Mouse (Mus musculus): Measurements from ENCODE around the gene Trabd2b.

Trabd2b gene

DNA sequence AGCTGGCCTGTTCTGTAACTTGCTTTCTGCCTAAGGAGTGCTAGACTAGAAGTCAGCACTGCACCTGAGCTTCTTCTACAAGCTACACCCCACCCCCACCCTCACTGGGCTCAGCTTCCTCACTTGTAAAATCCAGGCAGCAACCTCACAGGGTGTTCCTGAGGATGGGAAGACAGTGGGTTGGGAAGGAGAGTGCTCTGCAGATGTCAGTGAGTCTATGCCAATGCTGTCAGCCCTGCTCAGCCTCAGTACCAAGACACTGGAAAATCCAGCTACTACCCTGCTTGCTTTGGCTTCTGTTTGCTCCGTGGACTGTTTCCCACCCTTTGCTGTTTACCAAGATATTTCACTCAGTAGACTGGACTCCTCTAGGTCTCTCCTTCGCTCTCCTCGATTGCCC, 36.1 kb downstream of the Trabd2b start:
- CTCF ChIA-PET = no interaction called here

DNA sequence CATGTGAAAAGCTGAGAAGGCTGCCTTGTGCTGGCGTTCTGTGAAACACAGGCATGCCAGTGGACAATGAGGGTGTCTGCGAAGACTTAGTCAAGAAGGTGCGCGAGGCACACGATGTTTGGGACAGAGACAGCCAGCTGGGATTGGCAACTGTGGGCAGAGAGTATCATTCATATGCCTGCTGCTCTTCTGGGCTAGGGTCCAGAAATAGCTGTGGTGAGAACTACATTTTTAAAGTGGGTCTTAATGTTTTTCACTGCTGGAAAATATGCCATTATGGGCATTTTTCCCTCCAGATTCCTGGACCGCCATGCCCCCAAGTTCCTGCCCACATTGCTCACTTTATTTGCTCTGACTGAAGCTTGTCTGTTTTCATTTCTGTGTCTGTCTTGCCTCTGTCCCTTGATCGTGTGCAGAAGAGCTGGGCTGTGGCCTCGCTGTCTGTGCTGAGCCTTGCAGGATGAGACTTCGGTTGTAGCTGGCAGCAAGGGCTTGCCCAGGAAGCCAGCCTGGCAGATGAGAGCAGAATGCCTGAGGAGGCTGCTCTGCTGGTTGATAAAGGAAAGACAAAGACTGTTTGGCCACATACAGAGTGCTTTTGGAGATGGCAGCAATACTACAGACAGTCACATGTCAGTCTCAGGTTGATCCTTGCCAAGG, 42.0 kb downstream of the Trabd2b start:
- CTCF ChIA-PET = no interaction called here

DNA sequence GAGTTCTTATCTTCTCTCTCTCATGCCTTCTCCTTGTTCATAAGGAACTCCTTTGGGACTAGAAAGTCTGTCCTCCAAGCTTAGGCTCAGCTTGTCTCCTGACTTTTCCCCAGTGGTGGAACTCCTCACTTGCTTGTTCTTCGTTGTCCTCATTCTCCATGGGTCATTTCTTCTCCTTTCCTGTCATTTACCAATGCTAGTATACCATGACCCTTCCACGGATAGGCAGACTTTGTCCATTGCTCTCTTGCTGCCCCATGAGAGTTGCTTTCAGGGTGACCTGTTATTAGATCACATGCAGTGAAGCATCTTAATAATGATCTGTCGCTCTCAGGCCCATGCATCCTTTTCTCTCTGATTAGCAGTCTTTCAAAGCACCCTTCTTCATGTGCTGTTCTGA, 46.6 kb downstream of the Trabd2b start:
- CTCF ChIA-PET = no interaction called here

DNA sequence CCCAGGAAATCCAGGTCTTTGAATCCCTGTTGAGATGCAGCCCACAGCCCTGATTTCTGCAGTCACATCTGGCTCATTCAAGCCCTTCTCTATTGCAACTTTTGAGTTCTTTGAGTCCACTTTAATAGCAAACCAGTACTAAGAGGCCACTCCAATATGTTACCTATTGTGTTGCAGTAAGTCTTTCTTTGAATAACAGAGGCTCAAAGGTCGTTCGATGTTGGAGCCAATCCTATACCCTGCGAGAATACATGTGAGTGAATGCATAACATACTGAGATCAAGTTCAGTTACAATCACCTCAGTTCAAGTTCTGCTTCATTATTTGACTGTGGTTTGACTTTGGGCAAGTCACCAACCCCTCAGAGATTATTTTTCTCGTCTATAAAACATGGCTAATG, 47.5 kb downstream of the Trabd2b start:
- CTCF ChIA-PET = no interaction called here

DNA sequence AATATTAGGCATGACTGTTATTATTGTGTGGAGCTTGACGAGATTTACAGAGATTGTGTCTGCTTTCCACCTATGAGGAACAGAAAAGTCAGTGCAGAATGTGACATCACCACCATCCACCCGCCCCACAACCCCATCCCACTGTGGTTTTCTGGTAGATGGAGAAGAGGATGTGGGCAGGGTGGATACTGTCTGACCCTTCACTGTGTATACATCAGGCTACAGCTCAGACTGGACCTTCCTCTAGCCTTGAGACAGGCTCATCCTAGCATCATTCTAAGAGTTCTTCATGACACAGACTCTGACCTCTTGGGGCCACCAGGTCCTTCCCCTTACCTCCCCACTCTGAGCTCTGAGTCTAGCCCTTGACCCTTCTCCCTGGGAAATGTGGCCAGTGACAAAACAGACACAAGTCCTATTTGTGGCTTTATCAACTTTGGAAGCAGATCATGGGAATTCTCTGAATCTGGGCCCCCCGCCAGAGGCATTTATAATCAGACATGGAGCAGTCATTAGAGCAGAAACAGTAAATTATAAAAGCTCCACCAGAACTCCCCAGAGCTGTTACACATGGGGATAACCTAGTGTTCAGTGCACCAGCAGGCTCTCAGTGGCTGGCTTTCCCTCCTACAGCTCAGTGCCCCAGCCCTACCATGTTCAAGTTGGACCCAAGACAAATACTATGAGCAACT, 48.1 kb downstream of the Trabd2b start:
- CTCF ChIA-PET = no interaction called here

DNA sequence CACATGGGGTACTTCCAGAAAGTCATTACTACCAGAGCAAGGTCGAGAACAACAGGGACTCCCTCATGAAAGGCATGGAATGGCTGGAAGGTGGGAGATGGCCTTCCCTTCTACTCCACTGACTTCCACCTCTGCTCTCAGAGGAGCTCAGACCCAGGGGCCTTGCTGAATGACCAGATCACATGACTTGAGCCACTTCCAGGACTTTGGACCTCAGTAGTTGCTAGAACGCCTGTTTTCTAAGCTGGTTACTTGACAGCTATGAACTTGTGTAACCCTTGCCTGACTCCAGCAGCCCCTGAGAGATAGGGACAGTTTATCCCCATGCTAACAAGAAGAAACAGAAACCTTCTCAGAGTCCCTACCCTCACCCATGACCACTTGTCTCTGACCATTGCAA, 50.6 kb downstream of the Trabd2b start:
- CTCF ChIA-PET = no interaction called here

DNA sequence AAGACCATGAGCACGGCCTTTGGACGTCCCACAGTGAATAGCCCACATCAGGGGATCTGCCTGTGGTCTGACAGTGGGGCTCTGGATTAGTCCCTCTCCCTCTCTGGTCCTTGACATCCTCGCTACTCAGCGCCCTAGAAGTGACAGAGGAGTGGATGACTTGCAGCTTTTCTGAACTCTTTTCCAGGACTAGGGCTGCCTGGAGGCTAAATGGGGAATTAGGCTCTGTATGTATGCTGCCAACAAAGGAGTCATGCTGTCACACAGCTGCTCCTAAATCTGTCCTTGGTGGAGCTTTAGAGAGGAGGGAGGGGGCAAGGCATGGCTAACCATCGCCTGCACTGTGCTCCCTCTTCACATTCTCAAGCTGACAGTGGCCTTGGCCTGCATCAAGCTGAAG, 53.1 kb downstream of the Trabd2b start:
- CTCF ChIA-PET = no interaction called here

DNA sequence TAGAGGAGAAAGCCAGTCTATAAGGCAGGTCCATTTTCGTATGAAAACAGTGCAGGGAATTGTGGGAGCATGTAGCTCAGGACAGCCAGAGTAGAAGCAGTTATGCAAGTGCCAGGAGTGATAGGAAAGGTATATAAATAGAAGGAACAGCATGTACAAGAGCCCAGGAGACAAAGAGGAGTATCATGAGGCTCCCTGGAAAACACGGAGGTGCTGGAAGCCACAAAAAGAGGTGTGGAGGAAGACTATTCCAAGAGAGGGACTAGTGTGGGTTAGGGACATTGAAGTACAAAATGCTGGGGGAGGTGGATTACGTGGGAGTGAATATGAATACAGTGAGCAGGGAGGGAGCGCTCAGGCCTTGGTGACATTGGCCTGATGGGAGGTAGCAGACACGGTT, 53.9 kb downstream of the Trabd2b start:
- CTCF ChIA-PET = no interaction called here

DNA sequence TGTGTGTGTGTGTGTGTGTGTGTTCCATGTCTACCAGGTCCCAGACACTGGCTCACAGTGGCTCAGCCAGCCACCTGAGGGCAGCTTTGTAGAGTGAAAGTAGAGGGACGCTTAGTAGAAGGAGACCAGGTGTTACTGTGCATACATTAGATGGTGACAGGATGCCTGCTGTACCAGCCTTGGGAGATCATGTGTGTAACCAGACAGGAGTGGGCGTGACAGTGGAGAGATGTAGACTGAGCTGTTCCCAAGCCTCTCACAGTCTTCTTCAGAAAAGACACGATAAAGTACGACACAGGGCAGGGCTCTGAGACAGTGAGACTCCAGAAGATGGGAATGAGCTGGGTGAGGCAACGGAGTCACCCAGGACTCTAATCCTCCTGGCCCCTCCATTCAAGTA, 54.6 kb downstream of the Trabd2b start:
- CTCF ChIA-PET = no interaction called here

DNA sequence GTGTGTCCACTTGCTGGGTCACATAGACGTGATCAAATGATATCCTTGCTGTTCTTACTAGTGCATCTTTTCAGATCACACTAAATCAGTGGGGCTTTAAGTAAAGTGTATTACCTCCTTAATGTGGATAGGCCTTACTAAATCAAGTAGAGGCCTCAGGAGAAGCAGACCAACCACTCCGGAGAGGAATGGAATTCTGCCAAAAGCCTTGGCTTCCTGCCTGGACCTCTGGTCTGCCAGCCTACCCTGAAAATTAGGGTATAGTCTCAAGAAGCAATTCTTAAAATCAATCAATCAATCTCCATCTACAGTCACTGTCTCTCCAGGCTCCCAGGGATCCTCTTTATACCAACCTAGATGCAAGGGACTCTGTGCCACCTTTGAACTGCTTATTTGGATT, 59.1 kb downstream of the Trabd2b start:
- CTCF ChIA-PET = no interaction called here

DNA sequence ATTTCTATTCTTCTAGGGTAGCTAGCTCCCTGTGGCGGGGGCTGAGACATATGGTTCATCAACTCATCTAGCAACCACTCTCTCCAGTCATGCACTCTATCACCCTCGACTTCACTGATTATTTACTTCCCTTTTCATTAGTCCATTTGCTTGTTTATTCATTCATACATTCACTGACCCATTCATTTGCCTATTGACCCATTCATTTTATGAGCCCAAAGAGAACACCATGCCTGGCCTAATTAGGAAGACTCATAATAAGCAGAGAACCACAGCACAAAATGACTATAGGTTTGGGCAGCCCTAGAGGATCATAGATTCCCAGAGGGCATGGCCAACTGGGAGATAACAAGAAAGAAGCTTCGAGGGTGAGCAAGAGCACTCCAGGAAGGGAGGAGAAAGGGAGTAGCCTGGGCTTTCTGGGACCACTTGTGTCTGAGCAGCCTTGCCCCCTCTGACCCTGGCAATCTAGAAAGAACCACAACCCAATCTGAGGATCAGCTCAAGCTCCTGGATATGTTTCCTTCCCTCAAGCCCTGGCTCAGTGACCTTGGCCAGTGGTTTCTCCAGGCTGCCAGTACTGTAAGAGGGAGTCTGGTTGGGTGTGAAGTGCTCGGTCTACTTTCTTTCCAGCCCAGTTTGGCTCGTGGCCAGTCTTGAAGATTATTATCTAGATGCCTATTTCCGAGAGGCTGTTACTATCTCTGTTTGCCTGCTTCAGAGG, 61.0 kb downstream of the Trabd2b start:
- CTCF ChIA-PET = no interaction called here

DNA sequence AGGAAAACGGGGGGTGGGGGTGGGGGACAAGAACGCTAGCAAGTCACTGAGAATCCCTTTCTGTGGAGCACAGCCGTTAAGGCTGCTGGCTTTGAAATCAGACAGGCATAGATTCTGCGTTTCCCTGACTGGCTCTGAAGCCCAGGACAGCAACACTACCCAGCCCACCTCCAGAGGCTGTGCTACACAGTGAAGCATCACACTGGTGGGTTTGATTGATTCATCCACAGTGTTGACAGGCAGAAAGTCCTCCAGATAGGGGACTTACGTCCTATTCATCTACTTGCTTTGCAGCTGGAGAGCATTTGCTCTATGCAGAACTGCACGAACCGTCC, 61.5 kb downstream of the Trabd2b start:
- CTCF ChIA-PET = no interaction called here

DNA sequence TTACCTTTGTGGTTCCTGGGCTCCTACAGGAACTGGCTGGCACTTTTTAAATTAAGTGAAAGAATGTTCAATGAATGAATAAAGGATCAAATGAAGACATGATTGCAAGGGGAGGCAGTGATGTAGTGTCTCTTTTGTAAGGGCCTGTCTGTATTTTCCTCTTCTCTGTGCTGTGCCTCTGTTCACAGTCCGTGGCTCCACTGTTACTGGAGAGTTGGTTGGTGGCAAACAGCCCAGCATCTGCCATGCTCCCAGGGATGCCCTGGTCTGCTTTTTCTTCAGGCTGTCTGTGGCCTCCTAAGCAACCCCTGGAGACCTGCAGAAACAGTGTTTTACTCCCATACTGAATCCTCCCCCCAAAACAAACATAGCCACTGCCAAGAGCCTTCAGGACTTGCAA, 63.4 kb downstream of the Trabd2b start:
- CTCF ChIA-PET = no interaction called here

DNA sequence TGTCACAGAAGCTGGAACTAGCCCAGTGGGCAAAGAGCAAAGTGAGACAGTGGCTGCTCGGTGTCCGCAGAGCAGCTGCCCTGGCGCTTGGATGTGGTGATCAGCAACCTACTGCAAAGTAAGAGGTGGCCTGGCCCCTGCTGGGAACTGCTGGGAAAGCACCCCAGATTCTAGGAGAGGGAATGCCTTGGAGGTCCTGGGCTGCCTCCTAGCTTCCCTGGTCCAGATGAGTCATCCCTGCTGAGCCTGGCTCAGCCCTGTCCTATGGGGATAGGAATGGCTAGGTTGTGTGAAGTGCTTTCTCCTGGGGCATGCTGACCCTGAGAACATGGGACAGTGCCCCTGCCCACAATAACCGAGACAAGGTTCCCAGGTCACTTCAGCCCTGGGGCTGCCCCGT, 65.6 kb downstream of the Trabd2b start:
- CTCF ChIA-PET = no interaction called here

DNA sequence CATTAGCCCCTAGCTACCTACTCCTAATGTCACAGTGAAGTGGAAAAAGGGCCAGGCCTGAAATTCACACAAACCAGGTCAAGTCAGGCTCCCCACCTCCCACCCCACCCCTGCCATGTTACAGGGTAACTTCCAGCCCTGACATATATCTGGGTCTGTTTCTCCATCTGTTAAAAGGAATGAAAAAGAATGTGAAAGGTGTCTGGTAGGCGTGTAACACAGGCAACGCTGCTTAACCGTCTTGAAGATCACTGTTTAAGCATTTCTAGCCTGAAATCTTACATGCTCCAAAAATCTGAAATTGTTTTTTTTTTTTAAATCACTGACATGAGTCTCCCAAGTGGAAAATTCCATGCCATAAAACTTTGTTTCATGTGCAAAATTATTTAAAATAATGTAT, 69.8 kb downstream of the Trabd2b start:
- CTCF ChIA-PET = no interaction called here

DNA sequence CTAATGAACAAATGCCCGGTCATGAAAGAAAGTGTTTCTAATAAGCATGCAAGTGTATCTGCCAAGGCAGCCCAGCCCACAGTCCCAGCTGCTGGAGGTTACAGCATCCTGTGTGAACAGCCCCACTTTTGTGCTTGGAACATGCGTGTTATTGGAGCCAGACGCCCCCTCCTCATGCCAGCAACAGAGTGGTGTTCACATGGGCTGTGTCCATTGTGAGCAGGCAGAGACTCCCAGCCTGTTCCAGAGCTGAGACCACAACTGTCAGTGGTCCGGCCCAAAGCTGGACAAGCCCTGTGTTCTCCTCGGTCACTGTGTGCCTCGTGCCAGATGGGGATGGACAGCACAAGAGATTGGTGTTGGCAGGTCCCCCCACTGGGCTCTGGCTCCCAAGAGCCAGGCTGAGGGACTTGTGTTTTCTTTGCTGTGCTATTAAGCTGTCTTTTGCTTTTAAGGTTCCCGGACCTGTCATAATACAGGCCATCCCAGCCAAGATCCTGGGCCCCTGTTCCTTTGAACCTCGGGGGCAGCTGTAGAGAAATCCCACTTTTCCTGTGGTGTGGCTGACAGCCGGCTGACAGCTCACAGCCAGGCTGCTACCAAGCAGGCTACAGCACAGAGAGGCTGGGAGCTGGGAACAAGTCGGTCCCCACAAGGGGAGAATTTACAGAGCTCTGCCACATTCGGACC, 70.7 kb downstream of the Trabd2b start:
- CTCF ChIA-PET = no interaction called here

DNA sequence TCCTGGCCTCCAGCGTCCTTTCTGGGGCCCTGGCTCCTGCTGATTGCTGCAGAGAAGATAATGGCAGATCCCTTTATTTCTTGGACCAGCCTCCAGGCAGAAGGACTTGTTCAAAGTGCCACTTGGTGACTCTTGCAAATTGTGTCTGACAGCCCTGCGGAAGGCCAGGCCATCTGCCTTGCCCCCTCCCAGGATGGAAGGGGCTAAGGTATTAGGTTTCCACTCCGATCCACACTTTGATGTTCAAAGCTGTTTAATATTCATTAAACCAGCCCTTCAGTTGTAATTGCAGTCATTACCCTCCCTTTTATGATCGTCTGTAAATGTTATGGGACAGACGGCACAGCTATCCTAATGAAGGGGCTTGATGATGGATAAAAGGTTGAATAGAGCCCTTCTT, 75.0 kb downstream of the Trabd2b start:
- CTCF ChIA-PET = no interaction called here

DNA sequence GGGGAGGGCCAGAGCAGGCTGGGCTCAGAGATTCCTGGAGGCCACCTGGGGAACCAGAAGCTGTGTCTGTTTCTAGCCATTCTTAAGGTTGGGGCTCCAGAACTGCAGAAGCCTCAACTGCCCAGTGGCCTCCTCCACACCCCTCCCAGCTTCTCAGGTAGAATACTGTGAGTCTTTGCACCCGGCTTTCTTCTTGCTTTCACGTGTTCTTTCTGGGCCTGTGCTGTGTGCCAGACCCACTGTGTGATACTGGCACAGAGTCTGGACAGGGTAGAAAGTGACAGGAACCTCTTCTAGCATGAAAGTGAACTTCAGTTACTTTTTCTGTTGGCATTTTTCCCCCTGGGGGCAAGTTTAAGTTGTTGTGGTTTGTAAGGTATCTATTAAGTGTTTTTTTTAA, 77.6 kb downstream of the Trabd2b start:
- CTCF ChIA-PET = no interaction called here

DNA sequence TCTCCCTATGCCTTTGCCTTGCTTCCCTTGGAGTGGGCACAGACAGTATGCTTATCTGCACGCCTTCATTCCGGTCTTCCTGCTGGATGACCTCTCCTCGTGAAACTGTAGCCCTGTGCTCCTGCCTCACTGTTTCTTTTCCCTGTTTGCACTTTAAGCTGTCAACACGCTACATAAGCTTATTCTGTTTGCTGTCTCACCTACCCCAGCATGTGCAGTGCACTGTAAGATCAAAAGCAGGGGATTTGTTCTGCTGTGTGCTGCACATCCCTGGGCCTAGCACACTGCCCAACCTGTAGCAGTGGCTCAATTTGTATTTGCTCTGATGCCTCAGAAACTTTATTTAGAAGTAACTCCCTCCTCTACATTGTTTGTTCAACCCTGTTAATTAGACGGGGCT, 79.5 kb downstream of the Trabd2b start:
- CTCF ChIA-PET = no interaction called here

DNA sequence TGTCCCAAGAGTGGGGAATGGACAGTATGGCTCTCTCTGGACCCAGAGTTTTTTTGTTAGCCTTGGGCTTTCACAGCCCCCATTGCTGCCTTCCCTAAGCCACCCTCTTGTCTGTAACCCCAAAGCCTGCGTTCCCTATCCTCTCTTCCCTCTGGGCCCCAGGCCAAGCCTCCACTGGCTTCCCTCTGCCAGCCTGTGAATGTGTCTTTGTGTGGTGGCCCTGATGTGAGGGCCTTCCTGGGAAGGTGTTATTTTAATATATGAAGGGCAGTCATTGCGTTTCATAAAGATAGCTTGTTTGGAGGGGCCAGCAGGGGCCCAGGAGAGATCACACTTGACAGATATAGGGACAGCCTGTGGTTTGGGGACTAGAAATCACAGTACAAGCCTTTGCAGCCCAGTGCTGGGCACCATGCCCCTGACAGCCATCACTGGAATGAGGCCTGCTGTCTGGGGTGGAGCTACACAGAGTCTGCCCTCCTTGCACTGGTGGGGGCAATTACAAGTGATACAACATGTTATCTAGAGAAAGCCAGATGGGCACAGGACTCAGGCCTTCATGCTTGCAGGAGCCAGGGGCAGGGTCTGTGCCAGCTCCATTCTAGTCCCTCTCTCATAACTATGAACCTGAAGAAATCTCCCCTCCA, 80.5 kb downstream of the Trabd2b start:
- CTCF ChIA-PET = no interaction called here

DNA sequence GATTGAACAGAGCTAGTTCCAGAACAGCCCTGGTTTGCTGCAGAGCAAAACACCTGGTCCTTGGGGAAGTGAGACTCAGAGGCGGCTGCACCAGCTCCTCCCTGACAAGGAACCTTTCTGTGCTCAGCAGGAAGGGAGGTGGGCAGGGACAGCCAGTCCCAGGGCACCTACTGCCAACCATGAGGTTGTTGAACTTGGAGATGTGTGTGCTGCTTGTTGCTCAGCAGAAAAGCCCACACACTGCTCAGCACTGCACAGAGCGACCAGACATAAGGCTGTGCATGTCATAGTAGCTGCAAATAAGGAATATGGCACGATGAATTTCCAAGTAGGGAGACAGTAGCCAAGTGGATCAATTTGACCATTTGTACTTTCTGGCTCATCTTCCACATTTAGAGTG, 81.2 kb downstream of the Trabd2b start:
- CTCF ChIA-PET = no interaction called here

DNA sequence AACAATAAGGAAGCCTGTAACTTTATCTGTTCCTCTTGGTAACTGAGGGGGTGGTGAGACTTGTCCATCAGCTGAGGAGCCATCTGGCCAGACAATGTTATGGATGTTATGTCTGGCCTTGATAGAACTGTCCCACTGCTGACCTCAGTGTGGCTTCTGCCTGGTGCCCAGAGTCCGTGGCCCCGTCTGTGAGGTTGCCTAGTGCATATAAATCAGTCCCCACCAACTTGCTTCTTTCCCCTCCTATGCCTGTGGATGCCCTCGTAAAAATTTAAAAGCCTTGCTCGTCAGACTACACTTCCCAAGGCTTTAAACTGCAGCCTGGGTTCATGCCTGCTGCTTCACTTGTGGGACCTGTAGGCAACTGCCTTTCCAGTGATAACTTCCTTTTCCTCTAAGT, 85.6 kb downstream of the Trabd2b start:
- CTCF ChIA-PET = no interaction called here

DNA sequence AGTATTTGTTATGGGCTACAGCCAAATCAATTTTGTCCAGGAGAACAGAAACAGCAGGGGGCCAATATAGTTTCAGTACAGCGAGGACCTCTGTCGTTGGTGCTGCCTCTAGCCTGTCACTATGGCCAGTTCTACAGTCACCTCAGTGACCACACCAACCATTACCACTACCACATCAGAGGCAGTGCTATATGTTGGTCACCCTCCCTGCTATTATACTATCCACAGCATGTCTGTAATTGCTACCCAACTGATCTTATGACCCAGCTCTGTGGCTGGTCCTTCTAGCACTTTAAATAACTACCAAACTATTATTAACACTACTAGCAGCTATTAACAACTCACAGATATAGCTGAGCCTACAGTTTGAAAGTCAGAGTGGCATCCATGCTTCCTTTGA, 87.5 kb downstream of the Trabd2b start:
- CTCF ChIA-PET = no interaction called here

Data from spleen, embryonic (tissue).